Mouse (Mus musculus) hindbrain, postnatal 0 days (tissue): Measurements from ENCODE around the gene Cntnap5b. TPM values are rescaled to one million over a fixed set of nuclear protein-coding genes. Genes with fewer than 3 reads are reported as not detected.

Experiments used
- ATAC-seq: fragments of 200-750 bp; cut with Nextera tagmentation; 2 replicates; pipeline ENCODE4 v1.8.0; 2017; ENCODE audit warnings: mild to moderate bottlenecking, moderate TSS enrichment, moderate library complexity
- DNase-seq: peaks from one replicate; pipeline ENCODE4 v3.0.0-alpha.2; 2015; ENCODE audit warnings: low spot score
- H3K27ac ChIP-seq: fragments of 300-500 bp; sonication (generic); 2 replicates; pipeline ENCODE4 v1.5.1; 2014; ENCODE audit warnings: mild to moderate bottlenecking
- H3K27me3 ChIP-seq: fragments of 300-500 bp; sonication (generic); 2 replicates; pipeline ENCODE4 v1.6.1; 2014; ENCODE audit warnings: low read length, mixed read lengths; ENCODE audit not compliant: insufficient read depth
- H3K36me3 ChIP-seq: fragments of 300-500 bp; sonication (generic); 2 replicates; pipeline ENCODE4 v1.6.1; 2014; ENCODE audit warnings: low read length, mixed read lengths; ENCODE audit not compliant: insufficient read depth
- H3K4me1 ChIP-seq: fragments of 300-500 bp; sonication (generic); 2 replicates; pipeline ENCODE4 v1.6.1; 2014; ENCODE audit warnings: antibody characterized with exemption, low read length, mixed read lengths; ENCODE audit not compliant: insufficient read depth
- H3K4me2 ChIP-seq: fragments of 300-500 bp; sonication (generic); 2 replicates; pipeline ENCODE4 v1.6.1; 2014; ENCODE audit warnings: low read depth, mild to moderate bottlenecking, low read length, moderate library complexity, mixed read lengths
- H3K4me3 ChIP-seq: fragments of 300-500 bp; sonication (generic); 2 replicates; pipeline ENCODE4 v1.5.1; 2014; ENCODE audit warnings: low read length
- H3K9ac ChIP-seq: fragments of 300-500 bp; sonication (generic); replicated peaks from 2 replicates; pipeline ENCODE4 v1.6.1; 2014; ENCODE audit warnings: mild to moderate bottlenecking, low read length, moderate library complexity, mixed read lengths
- H3K9me3 ChIP-seq: fragments of 300-500 bp; sonication (generic); 2 replicates; pipeline ENCODE4 v1.6.1; 2016; ENCODE audit warnings: low read length, mixed read lengths
- CTCF ChIP-seq: IDR thresholded peaks from 2 replicates; pipeline ENCODE4 v1.5.1; 2016; ENCODE audit warnings: antibody characterized with exemption, control low read depth, low read depth
- WGBS: fragments of 180-500 bp; shearing (Covaris S2); extraction: QIAGEN DNeasy Blood & Tissue Kit; methylation state at CpG from one replicate; pipeline ENCODE4 v1.1.7; 2014; 5-methylcytosine and 5-hydroxymethylcytosine counted together
- polyA plus RNA-seq: library from polyadenylated mRNA; unstranded; fragments of >200 nt; fragmentation: Nextera tagmentation; extraction: Ambion mirVana; gene quantifications from 2 replicates; pipeline ENCODE4 v1.2.1, GENCODE M21; 2015
- total RNA-seq: library from RNA; depleted of rRNA; stranded (reverse); fragments of >200 nt; gene quantifications from 2 replicates; pipeline ENCODE4 v1.2.3, GENCODE M21; 2014

The Cntnap5b gene
- total and polyA plus RNA-seq, 2 experiments from 2014 or later = 2.7 to 16.5 TPM

- ATAC-seq (no peak), DNase-seq (no peak)
- H3K4me3 ChIP-seq = no peak overlapping the region
- H3K27me3 ChIP-seq = no peaks in the 10 kb centered on the region
- no peak overlapping the region for H3K9ac ChIP-seq
- H3K4me1 ChIP-seq = no peaks in the 10 kb centered on the region
- H3K36me3 ChIP-seq = no peaks in the 10 kb centered on the region
- no peak overlapping the region for H3K4me2 ChIP-seq
- H3K27ac ChIP-seq = no peak overlapping the region
- TF ChIP-seq CTCF = no peak
- H3K9me3 ChIP-seq = no peaks in the 10 kb centered on the region
These were observed 399.0 kb downstream of the Cntnap5b start for GRCm38 (mm10) chr1:100171566-100171965.

GRCm38 (mm10) chr1:100180050-100180449 lies 407.5 kb downstream of the Cntnap5b start:
- H3K9me3 ChIP-seq = no peaks in the 10 kb centered on the region
- no peak overlapping the region for H3K27ac ChIP-seq
- H3K4me1 ChIP-seq = no peaks in the 10 kb centered on the region
- 89% methylated on average over 5 of the region's 5 CpGs for WGBS
- no peaks in the 10 kb centered on the region for H3K27me3 ChIP-seq
- DNase-seq = peak; percentile 79
- H3K9ac ChIP-seq = no peak overlapping the region
- peak; percentile 99 for ATAC-seq
- H3K36me3 ChIP-seq = no peaks in the 10 kb centered on the region
- no peak for TF ChIP-seq CTCF
- H3K4me2 ChIP-seq = no peak overlapping the region
- H3K4me3 ChIP-seq = no peak overlapping the region

- H3K9ac ChIP-seq = no peak overlapping the region
- H3K4me1 ChIP-seq = no peaks in the 10 kb centered on the region
- no peak overlapping the region for H3K4me2 ChIP-seq
- 14% methylated on average over 5 of the region's 6 CpGs for WGBS
- no peaks in the 10 kb centered on the region for H3K9me3 ChIP-seq
- peak; percentile 84 for ATAC-seq
- peak; percentile 71 for DNase-seq
- H3K27ac ChIP-seq = no peak overlapping the region
- no peaks in the 10 kb centered on the region for H3K36me3 ChIP-seq
- no peaks in the 10 kb centered on the region for H3K27me3 ChIP-seq
- no peak overlapping the region for H3K4me3 ChIP-seq
- TF ChIP-seq CTCF = peak; percentile 57
These were observed 459.5 kb downstream of the Cntnap5b start for GRCm38 (mm10) chr1:100231980-100232608.

- no peak overlapping the region for H3K27ac ChIP-seq
- H3K9me3 ChIP-seq = no peaks in the 10 kb centered on the region
- no peaks in the 10 kb centered on the region for H3K36me3 ChIP-seq
- no peak overlapping the region for H3K4me3 ChIP-seq
- H3K27me3 ChIP-seq = no peaks in the 10 kb centered on the region
- H3K9ac ChIP-seq = no peak overlapping the region
- no peak overlapping the region for H3K4me2 ChIP-seq
- DNase-seq (no peak), ATAC-seq (no peak)
- no peaks in the 10 kb centered on the region for H3K4me1 ChIP-seq
- no peak for TF ChIP-seq CTCF
These were observed 479.4 kb downstream of the Cntnap5b start for GRCm38 (mm10) chr1:100251964-100252363.

GRCm38 (mm10) chr1:100310687-100311086 lies 538.1 kb downstream of the Cntnap5b start:
- no peaks in the 10 kb centered on the region for H3K27me3 ChIP-seq
- no peak overlapping the region for H3K9ac ChIP-seq
- no peaks in the 10 kb centered on the region for H3K9me3 ChIP-seq
- no peaks in the 10 kb centered on the region for H3K4me1 ChIP-seq
- no peak overlapping the region for H3K27ac ChIP-seq
- 84% methylated on average over 1 of the region's 1 CpGs for WGBS
- no peak for TF ChIP-seq CTCF
- no peaks in the 10 kb centered on the region for H3K36me3 ChIP-seq
- H3K4me2 ChIP-seq = no peak overlapping the region
- no peak for ATAC-seq
- peak; percentile 4 for DNase-seq
- H3K4me3 ChIP-seq = no peak overlapping the region

GRCm38 (mm10) chr1:100331066-100331465 lies 558.5 kb downstream of the Cntnap5b start:
- H3K9ac ChIP-seq = no peak overlapping the region
- no peaks in the 10 kb centered on the region for H3K9me3 ChIP-seq
- no peaks in the 10 kb centered on the region for H3K36me3 ChIP-seq
- ATAC-seq = no peak
- WGBS = 89% methylated on average over 3 of the region's 3 CpGs
- H3K4me3 ChIP-seq = no peak overlapping the region
- H3K27ac ChIP-seq = no peak overlapping the region
- H3K27me3 ChIP-seq = no peaks in the 10 kb centered on the region
- no peak overlapping the region for H3K4me2 ChIP-seq
- H3K4me1 ChIP-seq = no peaks in the 10 kb centered on the region
- no peak for TF ChIP-seq CTCF
- no peak for DNase-seq

- Histone ChIP-seq H3K27me3 (no peaks in the 10 kb centered on the region), H3K4me2 (peak overlapping the region; percentile 29; the same call in 1 of the 2 replicates), H3K9ac (no peak overlapping the region), H3K36me3 (no peaks in the 10 kb centered on the region), H3K4me1 (no peaks in the 10 kb centered on the region), H3K9me3 (no peaks in the 10 kb centered on the region), H3K4me3 (peak overlapping the region; percentile 14), H3K27ac (peak overlapping the region; percentile 56; the same call in 1 of the 2 replicates)
- DNase-seq = peak; percentile 41
- 47% methylated on average over 5 of the region's 5 CpGs for WGBS
- TF ChIP-seq CTCF = no peak
- peak; percentile 87 for ATAC-seq
These were observed 597.0 kb downstream of the Cntnap5b start for GRCm38 (mm10) chr1:100369415-100370113.
